Mouse (Mus musculus) heart, adult 2 months (tissue): ENCODE results near the gene Thap11.

Experiments
- CTCF ChIP-seq: fragments of 200-600 bp; IDR thresholded peaks from 2 replicates; pipeline ENCODE4 v1.8.1; 2022; ENCODE audit warnings: antibody characterized with exemption, mild to moderate bottlenecking, moderate library complexity
- EP300 ChIP-seq: fragments of 200-500 bp; IDR thresholded peaks from 2 replicates; pipeline ENCODE4 v1.6.1; 2011; ENCODE audit warnings: low read depth, low read length, control low read depth; ENCODE audit not compliant: insufficient read depth
- POLR2A ChIP-seq: fragments of 200-500 bp; IDR thresholded peaks from 2 replicates; pipeline ENCODE4 v1.6.1; 2011; ENCODE audit warnings: mild to moderate bottlenecking, low read depth, low read length, control low read depth; ENCODE audit not compliant: insufficient read depth

- TF ChIP-seq CTCF, result no peak
- TF ChIP-seq POLR2A, result no peak
- no peak for TF ChIP-seq EP300
Observed at GRCm38 (mm10) chr8:105810245-105810786, 44.6 kb upstream of the Thap11 start.
